Mouse (Mus musculus) small intestine, adult 2 months (tissue): ENCODE data around the gene Rfng.

Source experiments
- CTCF ChIP-seq: fragments of 200-500 bp; IDR thresholded peaks from 2 replicates; pipeline ENCODE4 v1.5.1; 2012; ENCODE audit warnings: low read depth, mild to moderate bottlenecking, control low read depth, inconsistent platforms, low read length, moderate library complexity, mixed read lengths; ENCODE audit not compliant: insufficient replicate concordance, insufficient read length; ENCODE audit errors: extremely low read depth
- POLR2A ChIP-seq: fragments of 200-500 bp; IDR thresholded peaks from 2 replicates; pipeline ENCODE4 v1.6.1; 2012; ENCODE audit warnings: low read depth, mild to moderate bottlenecking, control low read depth, inconsistent platforms, low read length, moderate library complexity

GRCm38 (mm10) chr11:120823956-120824786 lies 40.2 kb upstream of the Rfng start, which contains the start of gene Fasn:
- TF ChIP-seq POLR2A (peak; percentile 99), CTCF (0 out of 2 replicates have a peak, but pooled peaks have one; percentile 3)
